Mouse (Mus musculus): ENCODE measurements around the gene Adcy10. TPM values are rescaled to one million over a fixed set of nuclear protein-coding genes. Genes with fewer than 3 reads are reported as not detected.

The Adcy10 gene
- polyA plus RNA-seq, 1 experiment from 2014 or later = 0.13 TPM

DNA sequence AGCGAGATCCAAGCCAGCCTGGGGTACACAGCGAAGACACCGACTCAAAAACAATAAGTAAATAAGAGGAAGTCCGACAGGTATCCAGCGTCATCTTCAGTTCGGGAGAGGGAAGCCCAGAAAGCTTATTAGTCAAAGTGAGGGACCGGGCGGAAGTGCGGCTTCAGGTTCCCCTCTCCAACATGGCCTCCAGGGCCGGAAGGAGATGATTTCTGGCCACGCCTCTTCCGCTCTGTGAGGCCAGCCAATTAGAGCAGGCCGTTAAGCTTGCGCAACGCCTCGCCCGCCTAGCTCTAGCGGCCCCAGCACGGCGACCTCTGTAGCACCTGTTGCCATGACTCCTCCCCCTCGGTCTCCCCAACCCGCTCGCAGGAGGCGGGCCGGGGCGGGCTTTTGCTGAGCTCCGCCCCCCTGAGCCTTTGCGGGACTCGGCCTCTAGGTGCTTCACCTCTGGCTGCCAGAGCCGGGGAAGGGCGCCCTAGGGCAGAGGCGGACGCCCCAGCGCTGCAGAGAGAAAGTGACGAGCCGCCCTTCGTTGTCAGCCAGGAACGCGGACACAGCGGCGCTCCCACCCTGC, 24.1 kb upstream of the Adcy10 start:
- peak; percentile 98 for ATAC-seq (ENCODE audit: low FRiP score, low TSS enrichment)
- WGBS = under 1% methylated on average over 41 of the region's 41 CpGs
- H3K36me3 ChIP-seq (ENCODE audit: control insufficient read depth, insufficient read depth, low read length) = no peaks in the 10 kb centered on the region

DNA sequence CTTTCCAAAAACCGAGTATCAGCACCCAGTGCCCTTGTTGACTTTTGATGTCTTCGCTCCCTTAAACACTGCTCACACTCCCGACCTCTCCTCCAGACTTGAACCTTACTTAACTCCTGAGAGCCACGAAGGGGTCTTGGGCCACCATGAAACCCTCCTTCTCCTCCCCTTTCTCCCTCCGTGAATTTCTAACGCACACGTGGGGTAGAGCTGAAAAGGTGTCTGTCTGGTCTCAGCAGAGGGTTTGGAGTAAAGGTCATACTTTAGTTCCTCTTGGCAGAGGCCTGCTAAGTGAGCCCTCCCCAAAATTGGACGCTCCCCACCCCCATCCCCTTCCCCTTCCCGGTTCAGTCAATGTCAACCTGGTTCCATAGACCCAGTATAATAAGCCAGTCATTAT, 23.3 kb upstream of the Adcy10 start:
- Histone ChIP-seq H3K27ac (replicated peaks; ENCODE audit: low read depth, low read length) (no peak overlapping the region), H3K4me1 (ENCODE audit: control insufficient read depth, insufficient read depth, low read length) (peaks cover 11% of the 10 kb centered on the region; the same call in 1 of the 2 replicates), H3K4me3 (replicated peaks; ENCODE audit: low read depth, low read length) (peak overlapping the region; percentile 90), H3K9me3 (ENCODE audit: control insufficient read depth, low read length) (no peaks in the 10 kb centered on the region), H3K9ac (replicated peaks; ENCODE audit: low read length) (peak overlapping the region; percentile 68), H3K4me2 (ENCODE audit: low read length) (peak overlapping the region; percentile 60), H3K36me3 (ENCODE audit: control insufficient read depth, insufficient read depth, low read length) (no peaks in the 10 kb centered on the region), H3K27me3 (ENCODE audit: control insufficient read depth, insufficient read depth, low read length) (no peaks in the 10 kb centered on the region)
- WGBS = under 1% methylated on average over 9 of the region's 9 CpGs
- DNase-seq (no peak), ATAC-seq (ENCODE audit: low FRiP score, low TSS enrichment) (no peak)

More for the DNA sequence above, 24.1 kb upstream of the Adcy10 start:
- peak overlapping the region; percentile 88 for H3K4me2 ChIP-seq (ENCODE audit: low read length)
- peaks cover 11% of the 10 kb centered on the region; the same call in 1 of the 2 replicates for H3K4me1 ChIP-seq (ENCODE audit: control insufficient read depth, insufficient read depth, low read length)
- no peaks in the 10 kb centered on the region for H3K9me3 ChIP-seq (ENCODE audit: control insufficient read depth, low read length)
- peak; percentile 99 for DNase-seq
- no peaks in the 10 kb centered on the region for H3K27me3 ChIP-seq (ENCODE audit: control insufficient read depth, insufficient read depth, low read length)
- peak overlapping the region; percentile 68 for H3K9ac ChIP-seq (replicated peaks; ENCODE audit: low read length)
- H3K27ac ChIP-seq (replicated peaks; ENCODE audit: low read depth, low read length) = peak overlapping the region; percentile 94
- peak overlapping the region; percentile 90 for H3K4me3 ChIP-seq (replicated peaks; ENCODE audit: low read depth, low read length)

DNA sequence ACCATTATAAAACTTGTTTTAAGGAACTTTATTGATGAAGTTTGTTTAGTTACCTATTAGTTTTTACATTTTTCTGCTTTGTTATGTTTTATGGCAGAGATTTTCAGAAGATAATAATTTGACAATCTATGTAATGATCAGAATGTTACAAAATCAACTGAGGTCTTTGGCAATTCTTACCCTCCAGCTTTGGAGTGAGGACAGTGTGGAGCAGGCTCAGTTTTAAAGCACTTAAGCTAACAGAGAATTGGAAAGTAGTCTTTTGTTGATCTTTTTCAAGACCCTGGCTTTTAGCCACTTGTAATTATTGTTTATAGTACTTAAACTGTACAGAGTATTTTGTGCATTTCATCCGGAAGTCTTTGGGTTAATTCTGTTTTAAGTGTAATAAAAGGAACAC, 22.1 kb upstream of the Adcy10 start:
- Histone ChIP-seq H3K9ac (replicated peaks; ENCODE audit: low read length) (no peak overlapping the region), H3K4me2 (ENCODE audit: low read length) (0 out of 2 replicates have a peak overlapping the region, but pooled peaks have one; percentile 27), H3K27ac (replicated peaks; ENCODE audit: low read depth, low read length) (no peak overlapping the region), H3K4me1 (ENCODE audit: control insufficient read depth, insufficient read depth, low read length) (peaks cover 11% of the 10 kb centered on the region; the same call in 1 of the 2 replicates), H3K36me3 (ENCODE audit: control insufficient read depth, insufficient read depth, low read length) (no peaks in the 10 kb centered on the region), H3K27me3 (ENCODE audit: control insufficient read depth, insufficient read depth, low read length) (no peaks in the 10 kb centered on the region), H3K4me3 (replicated peaks; ENCODE audit: low read depth, low read length) (no peak overlapping the region), H3K9me3 (ENCODE audit: control insufficient read depth, low read length) (no peaks in the 10 kb centered on the region)
- no peak for DNase-seq
- no peak for ATAC-seq (ENCODE audit: low FRiP score, low TSS enrichment)
- 91% methylated on average over 1 of the region's 1 CpGs for WGBS

DNA sequence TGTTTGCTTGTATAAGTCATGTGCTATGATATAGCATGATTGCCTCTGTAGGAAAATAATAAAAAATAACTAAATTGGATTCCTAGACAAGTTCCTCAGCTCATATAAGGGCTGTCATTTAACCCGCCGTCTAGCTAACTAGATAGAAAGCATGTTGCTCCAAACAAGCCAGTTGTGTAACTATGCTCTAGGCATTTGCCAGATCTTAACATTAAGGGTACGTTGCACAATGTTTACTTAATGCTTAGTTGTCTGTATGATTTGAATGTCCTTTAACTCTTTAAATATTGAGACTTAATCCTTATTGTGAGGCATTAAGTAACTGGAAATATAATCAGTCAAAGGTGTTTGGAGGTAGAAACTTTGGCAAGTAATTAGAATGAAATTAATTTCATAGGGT, 20.4 kb upstream of the Adcy10 start:
- Histone ChIP-seq H3K4me2 (ENCODE audit: low read length) (no peak overlapping the region), H3K4me3 (replicated peaks; ENCODE audit: low read depth, low read length) (no peak overlapping the region), H3K9ac (replicated peaks; ENCODE audit: low read length) (no peak overlapping the region), H3K27me3 (ENCODE audit: control insufficient read depth, insufficient read depth, low read length) (no peaks in the 10 kb centered on the region), H3K9me3 (ENCODE audit: control insufficient read depth, low read length) (no peaks in the 10 kb centered on the region), H3K36me3 (ENCODE audit: control insufficient read depth, insufficient read depth, low read length) (no peaks in the 10 kb centered on the region), H3K4me1 (ENCODE audit: control insufficient read depth, insufficient read depth, low read length) (0 out of 2 replicates have a peak, but pooled peaks cover 3% of the 10 kb centered on the region), H3K27ac (replicated peaks; ENCODE audit: low read depth, low read length) (no peak overlapping the region)
- WGBS = 95% methylated on average over 3 of the region's 3 CpGs
- ATAC-seq (ENCODE audit: low FRiP score, low TSS enrichment) (no peak), DNase-seq (no peak)

DNA sequence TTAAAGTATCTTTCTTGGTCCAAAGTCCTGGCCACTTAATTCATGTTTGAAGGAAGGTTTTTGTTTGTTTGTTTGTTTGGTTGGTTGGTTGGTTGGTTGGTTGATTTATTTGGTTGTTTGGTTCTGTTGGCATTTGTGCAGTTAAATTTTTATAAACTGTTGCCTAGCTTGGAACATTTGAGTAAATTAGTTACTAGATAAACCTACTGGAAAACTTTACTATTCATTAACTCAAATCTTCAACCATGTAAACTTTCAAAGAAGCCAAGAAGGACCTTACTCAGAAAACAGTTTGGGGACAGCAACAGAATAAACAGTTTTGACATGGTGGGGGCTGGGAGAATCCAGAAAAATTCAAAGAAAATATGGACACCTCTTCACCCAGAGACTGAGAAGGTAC, 16.0 kb upstream of the Adcy10 start:
- no peak for DNase-seq
- H3K9me3 ChIP-seq (ENCODE audit: control insufficient read depth, low read length) = no peaks in the 10 kb centered on the region
- H3K4me2 ChIP-seq (ENCODE audit: low read length) = no peak overlapping the region
- no peaks in the 10 kb centered on the region for H3K36me3 ChIP-seq (ENCODE audit: control insufficient read depth, insufficient read depth, low read length)
- no peak overlapping the region for H3K27ac ChIP-seq (replicated peaks; ENCODE audit: low read depth, low read length)
- ATAC-seq (ENCODE audit: low FRiP score, low TSS enrichment) = no peak
- H3K9ac ChIP-seq (replicated peaks; ENCODE audit: low read length) = no peak overlapping the region
- no peaks in the 10 kb centered on the region for H3K4me1 ChIP-seq (ENCODE audit: control insufficient read depth, insufficient read depth, low read length)
- no peaks in the 10 kb centered on the region for H3K27me3 ChIP-seq (ENCODE audit: control insufficient read depth, insufficient read depth, low read length)
- H3K4me3 ChIP-seq (replicated peaks; ENCODE audit: low read depth, low read length) = no peak overlapping the region

DNA sequence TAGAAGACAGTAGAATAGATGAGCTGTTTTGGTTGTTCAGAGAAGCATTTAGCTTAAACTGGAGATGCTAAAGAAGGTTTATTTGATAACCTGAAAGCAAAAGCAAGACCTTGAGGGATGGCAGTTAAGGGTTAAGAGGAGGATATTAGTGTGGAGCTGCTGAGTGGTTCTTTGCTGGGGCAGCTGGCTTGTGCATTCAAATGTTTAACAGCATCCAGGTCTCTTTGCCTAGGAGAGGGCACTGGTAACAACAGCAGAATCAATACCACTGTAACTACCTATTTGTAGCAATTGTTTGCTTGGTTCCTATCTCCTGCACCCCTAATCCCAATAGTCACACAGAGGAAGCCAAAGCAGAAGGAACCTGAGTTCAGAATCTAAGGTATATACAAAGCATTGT, 15.3 kb upstream of the Adcy10 start:
- Histone ChIP-seq H3K9ac (replicated peaks; ENCODE audit: low read length) (no peak overlapping the region), H3K36me3 (ENCODE audit: control insufficient read depth, insufficient read depth, low read length) (no peaks in the 10 kb centered on the region), H3K4me2 (ENCODE audit: low read length) (no peak overlapping the region), H3K27me3 (ENCODE audit: control insufficient read depth, insufficient read depth, low read length) (no peaks in the 10 kb centered on the region), H3K27ac (replicated peaks; ENCODE audit: low read depth, low read length) (no peak overlapping the region), H3K9me3 (ENCODE audit: control insufficient read depth, low read length) (no peaks in the 10 kb centered on the region), H3K4me1 (ENCODE audit: control insufficient read depth, insufficient read depth, low read length) (no peaks in the 10 kb centered on the region), H3K4me3 (replicated peaks; ENCODE audit: low read depth, low read length) (no peak overlapping the region)
- ATAC-seq (ENCODE audit: low FRiP score, low TSS enrichment) (no peak), DNase-seq (no peak)

DNA sequence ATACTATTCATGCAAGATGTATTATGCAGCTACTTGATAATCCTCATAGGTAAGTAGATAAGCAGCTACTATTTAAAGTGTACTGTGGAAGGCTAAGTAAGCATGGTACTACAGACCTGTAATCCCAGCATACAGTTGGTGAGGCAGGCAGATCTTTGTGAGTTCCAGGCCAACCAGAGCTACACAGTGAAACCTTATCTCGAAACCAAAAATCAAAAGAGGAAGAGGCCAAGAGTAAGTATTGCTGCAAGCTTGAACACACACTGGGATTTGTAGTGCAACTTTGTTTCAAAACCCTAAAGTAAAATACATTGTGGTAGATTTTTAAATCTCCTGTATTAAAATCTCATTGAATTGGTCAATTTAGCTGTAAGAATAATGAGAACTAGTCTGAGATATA, 13.5 kb upstream of the Adcy10 start:
- no peak overlapping the region for H3K27ac ChIP-seq (replicated peaks; ENCODE audit: low read depth, low read length)
- no peak overlapping the region for H3K4me3 ChIP-seq (replicated peaks; ENCODE audit: low read depth, low read length)
- H3K4me2 ChIP-seq (ENCODE audit: low read length) = no peak overlapping the region
- H3K4me1 ChIP-seq (ENCODE audit: control insufficient read depth, insufficient read depth, low read length) = no peaks in the 10 kb centered on the region
- H3K9ac ChIP-seq (replicated peaks; ENCODE audit: low read length) = no peak overlapping the region
- no peak for ATAC-seq (ENCODE audit: low FRiP score, low TSS enrichment)
- WGBS = 98% methylated on average over 1 of the region's 1 CpGs
- H3K9me3 ChIP-seq (ENCODE audit: control insufficient read depth, low read length) = no peaks in the 10 kb centered on the region
- DNase-seq = no peak
- no peaks in the 10 kb centered on the region for H3K27me3 ChIP-seq (ENCODE audit: control insufficient read depth, insufficient read depth, low read length)
- no peaks in the 10 kb centered on the region for H3K36me3 ChIP-seq (ENCODE audit: control insufficient read depth, insufficient read depth, low read length)

DNA sequence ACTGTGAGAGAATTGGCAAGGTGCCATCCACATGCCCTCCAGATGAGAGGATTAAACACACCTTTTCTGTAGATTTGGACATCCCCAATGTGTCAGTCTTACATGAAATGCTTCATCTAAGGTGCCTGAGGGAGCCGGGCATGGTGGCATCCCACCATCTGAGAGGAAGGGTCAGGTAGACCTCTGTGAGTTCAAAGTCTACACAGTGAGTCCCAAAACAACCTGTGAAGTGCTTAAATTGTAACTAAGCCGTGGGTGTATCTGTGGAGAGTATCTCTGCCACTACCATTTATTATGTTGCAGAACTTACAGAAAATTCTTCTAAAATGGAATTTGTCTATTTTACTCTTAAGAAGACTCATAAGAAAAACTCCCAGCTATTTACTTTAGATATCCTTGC, 1.1 kb downstream of the Adcy10 start:
- 94% methylated on average over 2 of the region's 2 CpGs for WGBS
- Histone ChIP-seq H3K9me3 (ENCODE audit: control insufficient read depth, low read length) (no peaks in the 10 kb centered on the region), H3K4me2 (ENCODE audit: low read length) (no peak overlapping the region), H3K4me3 (replicated peaks; ENCODE audit: low read depth, low read length) (no peak overlapping the region), H3K27ac (replicated peaks; ENCODE audit: low read depth, low read length) (no peak overlapping the region), H3K4me1 (ENCODE audit: control insufficient read depth, insufficient read depth, low read length) (no peaks in the 10 kb centered on the region), H3K27me3 (ENCODE audit: control insufficient read depth, insufficient read depth, low read length) (no peaks in the 10 kb centered on the region), H3K36me3 (ENCODE audit: control insufficient read depth, insufficient read depth, low read length) (peaks cover 13% of the 10 kb centered on the region; the same call in 1 of the 2 replicates), H3K9ac (replicated peaks; ENCODE audit: low read length) (no peak overlapping the region)
- DNase-seq = no peak
- ATAC-seq (ENCODE audit: low FRiP score, low TSS enrichment) = no peak

DNA sequence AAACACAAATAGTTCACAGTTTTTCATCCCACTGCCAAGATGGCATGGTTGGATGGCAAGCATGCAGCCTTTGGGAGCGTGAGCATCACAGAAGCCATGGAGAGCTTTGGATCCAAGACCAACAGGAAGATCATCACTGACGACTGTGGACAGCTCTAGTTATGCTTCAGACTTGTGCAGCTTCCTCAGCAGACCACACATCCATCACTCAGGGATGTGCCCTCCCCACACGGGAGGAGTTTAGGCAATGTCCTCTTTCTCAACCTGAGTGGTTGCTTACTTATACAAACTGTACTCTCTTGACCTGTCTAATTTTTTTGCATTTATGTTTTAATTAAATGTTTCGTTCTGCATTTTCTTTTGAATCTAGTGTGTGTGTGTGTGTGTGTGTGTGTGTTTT, 4.2 kb downstream of the Adcy10 start:
- no peak overlapping the region for H3K27ac ChIP-seq (replicated peaks; ENCODE audit: low read depth, low read length)
- H3K36me3 ChIP-seq (ENCODE audit: control insufficient read depth, insufficient read depth, low read length) = no peaks in the 10 kb centered on the region
- no peaks in the 10 kb centered on the region for H3K4me1 ChIP-seq (ENCODE audit: control insufficient read depth, insufficient read depth, low read length)
- H3K9ac ChIP-seq (replicated peaks; ENCODE audit: low read length) = no peak overlapping the region
- WGBS = 90% methylated on average over 4 of the region's 4 CpGs
- H3K4me2 ChIP-seq (ENCODE audit: low read length) = no peak overlapping the region
- no peak for ATAC-seq (ENCODE audit: low FRiP score, low TSS enrichment)
- no peaks in the 10 kb centered on the region for H3K9me3 ChIP-seq (ENCODE audit: control insufficient read depth, low read length)
- H3K27me3 ChIP-seq (ENCODE audit: control insufficient read depth, insufficient read depth, low read length) = no peaks in the 10 kb centered on the region
- no peak overlapping the region for H3K4me3 ChIP-seq (replicated peaks; ENCODE audit: low read depth, low read length)
- no peak for DNase-seq
